Mouse (Mus musculus): ENCODE measurements at regions not wholly inside any gene's neighbourhood (a gene's known extent, or its start where the extent isn't known, plus 50 kb on each side); places are given as distances from the start of the nearest gene placed in this dataset.

DNA sequence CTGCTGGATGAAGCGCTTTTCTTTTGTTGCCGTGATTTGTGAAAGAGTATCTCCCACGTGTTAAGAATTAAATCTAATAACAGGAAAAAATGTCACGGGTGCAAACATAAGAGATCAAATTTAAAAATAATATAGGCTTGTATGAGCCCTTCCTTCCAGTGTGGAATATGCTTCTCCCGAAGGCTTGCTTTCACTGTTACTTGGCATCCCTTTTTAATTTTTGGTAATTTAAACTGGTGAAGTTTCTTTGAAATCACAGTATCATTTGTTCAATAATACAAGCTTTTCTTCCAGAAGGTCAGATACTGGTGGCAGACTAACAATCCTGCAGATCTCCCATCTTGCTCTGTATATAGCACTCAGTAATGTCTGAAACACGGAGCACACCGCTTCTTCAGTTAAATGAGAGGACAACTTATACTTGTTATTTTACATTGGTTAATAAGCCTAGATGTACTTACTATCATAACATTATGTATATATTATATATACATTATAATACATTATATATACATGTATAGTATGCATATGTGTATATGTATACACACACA, 98.2 kb downstream of the Plk2 start:
- TF ChIP-seq CTCF (IDR thresholded peaks at IDR 0.05; ENCODE audit: low read depth, low read length), result no peak
- TF ChIP-seq POLR2A (IDR thresholded peaks at IDR 0.05; ENCODE audit: borderline replicate concordance, low read depth, low read length), result no peak
